Mouse (Mus musculus) adrenal gland, postnatal 4 days (tissue): ENCODE results near the gene Fam129a. TPM values are rescaled to one million over a fixed set of nuclear protein-coding genes. Genes with fewer than 3 reads are reported as not detected.

Experiments
- DNase-seq, 2 experiments: peaks; one replicate each; pipeline ENCODE4 v3.0.0; 2021 to 2022; ENCODE audit warnings: low spot score in 2 of 2, mixed read lengths in 2 of 2
- long read RNA-seq, 2 experiments: library from polyadenylated mRNA; stranded (forward); transcript quantifications; one replicate each; pipeline ENCODE4 v2.0.0; 2021
- total RNA-seq, 2 experiments: library from RNA; stranded (reverse); gene quantifications; 2 replicates each; pipeline ENCODE4 v1.2.3; 2021

The Fam129a gene
- total RNA-seq: 10 to 100 TPM; 69.0 to 77.2 TPM
- long read RNA-seq, experiment 1, full-length matches to known transcripts: 2 of 18 reads
- long read RNA-seq, experiment 1, partial matches to known transcripts: 4 of 18 reads
- long read RNA-seq, experiment 1, other reads (novel, unspliced or antisense): 12 of 18 reads
- long read RNA-seq, experiment 2, full-length matches to known transcripts: 11 of 49 reads
- long read RNA-seq, experiment 2, partial matches to known transcripts: 19 of 49 reads
- long read RNA-seq, experiment 2, other reads (novel, unspliced or antisense): 19 of 49 reads

- peak; percentile 21 to 26 for DNase-seq
Measured at GRCm38 (mm10) chr1:151570981-151571837, at the start of gene Fam129a. Gene Fam129a, plus strand, starts transcription at chr1:151571186.

GRCm38 (mm10) chr1:151526701-151527100 is 44.3 kb upstream of the Fam129a start:
- DNase-seq: no peak

- DNase-seq: no peak
Measured at GRCm38 (mm10) chr1:151543796-151544477, 27.0 kb upstream of the Fam129a start.

GRCm38 (mm10) chr1:151544581-151544980 is 26.4 kb upstream of the Fam129a start:
- DNase-seq: no peak

- no peak for DNase-seq
Measured at GRCm38 (mm10) chr1:151545571-151545970, 25.4 kb upstream of the Fam129a start.

- DNase-seq: no peak
Measured at GRCm38 (mm10) chr1:151548896-151549610, 21.9 kb upstream of the Fam129a start.

GRCm38 (mm10) chr1:151549794-151550193 is 21.2 kb upstream of the Fam129a start:
- no peak for DNase-seq

GRCm38 (mm10) chr1:151550587-151551479 is 20.2 kb upstream of the Fam129a start:
- DNase-seq: no peak

- no peak for DNase-seq
Measured at GRCm38 (mm10) chr1:151560536-151560935, 10.4 kb upstream of the Fam129a start.

- no peak for DNase-seq
Measured at GRCm38 (mm10) chr1:151563401-151563800, 7.6 kb upstream of the Fam129a start.

GRCm38 (mm10) chr1:151563893-151564292 is 7.1 kb upstream of the Fam129a start:
- no peak for DNase-seq

GRCm38 (mm10) chr1:151564377-151564776 is 6.6 kb upstream of the Fam129a start:
- DNase-seq: peak; percentile 51 to 74

GRCm38 (mm10) chr1:151568682-151569081 is 2.3 kb upstream of the Fam129a start:
- no peak for DNase-seq

- no peak for DNase-seq
Measured at GRCm38 (mm10) chr1:151571838-151572578, 1.0 kb downstream of the Fam129a start.

GRCm38 (mm10) chr1:151572601-151573320 is 1.8 kb downstream of the Fam129a start:
- no peak for DNase-seq

GRCm38 (mm10) chr1:151580200-151580982 is 9.4 kb downstream of the Fam129a start:
- no peak for DNase-seq

GRCm38 (mm10) chr1:151581454-151581853 is 10.5 kb downstream of the Fam129a start:
- DNase-seq: no peak

GRCm38 (mm10) chr1:151581977-151582376 is 11.0 kb downstream of the Fam129a start:
- DNase-seq: no peak
